Mouse (Mus musculus) large intestine, adult 2 months (tissue): ENCODE data around the gene St14. TPM values are rescaled to one million over a fixed set of nuclear protein-coding genes. Genes with fewer than 3 reads are reported as not detected.
A peak's percentile ranks its signal among the peaks of the same experiment; 100 is the strongest.
"Not testable (repeated sequence)": the region's sequence is repeated elsewhere in the genome, so short reads cannot be mapped to it uniquely, and the experiment has no call there.

Source experiments
- DNase-seq: peaks from one replicate; pipeline ENCODE4 v3.0.0-alpha.2; 2012; ENCODE audit warnings: low read depth, low spot score
- WGBS: fragments of 180-500 bp; shearing (Covaris S2); methylation state at CpG from one replicate; pipeline ENCODE4 v1.1.7; 2018; 5-methylcytosine and 5-hydroxymethylcytosine counted together
- polyA plus RNA-seq: library from polyadenylated mRNA; depleted of rRNA; stranded (reverse); fragments of >200 nt; gene quantifications from 2 replicates; pipeline ENCODE4 v1.2.3, GENCODE M21; 2012; rRNA removed

Gene St14
- polyA plus RNA-seq, 1 experiment = 163 TPM

- no peak for DNase-seq
- 81% methylated on average over 4 of the region's 4 CpGs for WGBS
These were observed 42.8 kb downstream of the St14 start for GRCm38 (mm10) chr9:31088883-31089282.

- WGBS = 72% methylated on average over 3 of the region's 3 CpGs
- no peak for DNase-seq
These were observed 43.5 kb downstream of the St14 start for GRCm38 (mm10) chr9:31088116-31088515.

GRCm38 (mm10) chr9:31087466-31087865 lies 44.2 kb downstream of the St14 start:
- no peak for DNase-seq
- 87% methylated on average over 4 of the region's 4 CpGs for WGBS

GRCm38 (mm10) chr9:31086754-31087145 lies 44.9 kb downstream of the St14 start:
- no peak for DNase-seq
- 82% methylated on average over 7 of the region's 7 CpGs for WGBS

- no peak for DNase-seq
- 34% methylated on average over 10 of the region's 10 CpGs for WGBS
These were observed 45.4 kb downstream of the St14 start for GRCm38 (mm10) chr9:31086085-31086753.

- 68% methylated on average over 5 of the region's 5 CpGs for WGBS
- DNase-seq = no peak
These were observed 46.1 kb downstream of the St14 start for GRCm38 (mm10) chr9:31085556-31085955.

- 66% methylated on average over 6 of the region's 6 CpGs for WGBS
- no peak for DNase-seq
These were observed 48.9 kb downstream of the St14 start for GRCm38 (mm10) chr9:31082771-31083170.

GRCm38 (mm10) chr9:31082054-31082666 lies 49.5 kb downstream of the St14 start:
- WGBS = 11% methylated on average over 15 of the region's 15 CpGs
- DNase-seq = peak; percentile 46

- 47% methylated on average over 6 of the region's 6 CpGs for WGBS
- no peak for DNase-seq
These were observed 50.9 kb downstream of the St14 start for GRCm38 (mm10) chr9:31080726-31081125.

GRCm38 (mm10) chr9:31074836-31075235 lies 56.8 kb downstream of the St14 start:
- DNase-seq = no peak
- 91% methylated on average over 10 of the region's 10 CpGs for WGBS

- DNase-seq = no peak
- WGBS = 89% methylated on average over 7 of the region's 7 CpGs
These were observed 57.9 kb downstream of the St14 start for GRCm38 (mm10) chr9:31073797-31074196.

GRCm38 (mm10) chr9:31072256-31072655 lies 59.4 kb downstream of the St14 start:
- no peak for DNase-seq
- WGBS = 84% methylated on average over 5 of the region's 5 CpGs

- no peak for DNase-seq
- WGBS = 98% methylated on average over 8 of the region's 8 CpGs
These were observed 60.9 kb downstream of the St14 start for GRCm38 (mm10) chr9:31070706-31071105.

- WGBS = 74% methylated on average over 2 of the region's 2 CpGs
- DNase-seq = no peak
These were observed 72.9 kb downstream of the St14 start for GRCm38 (mm10) chr9:31058723-31059122.

- WGBS = 82% methylated on average over 6 of the region's 6 CpGs
- DNase-seq = not testable (repeated sequence)
These were observed 80.1 kb downstream of the St14 start for GRCm38 (mm10) chr9:31051509-31051908.

- 77% methylated on average over 5 of the region's 5 CpGs for WGBS
- peak; percentile 25 for DNase-seq
These were observed 81.4 kb downstream of the St14 start for GRCm38 (mm10) chr9:31050208-31050607.

Other genes with a start within 250 kb of the St14 start
- 4.8 and 8.5 TPM in 2 replicates for gene Adamts15, start 209.4 kb downstream of the St14 start, polyA plus RNA-seq
- 1.1 and 1.2 TPM in 2 replicates for gene Adamts8, start 189.3 kb downstream of the St14 start, polyA plus RNA-seq
- gene Zbtb44, start 101.2 kb downstream of the St14 start, polyA plus RNA-seq = 3.4 and 4.6 TPM in 2 replicates
- 126 and 178 TPM in 2 replicates for gene Aplp2, start 80.0 kb upstream of the St14 start, polyA plus RNA-seq
- gene Prdm10, start 148.7 kb upstream of the St14 start, polyA plus RNA-seq = 3.7 and 8.5 TPM in 2 replicates